Mouse (Mus musculus): ENCODE results near the gene Gm21440.
"Not testable (repeated sequence)": the region's sequence is repeated elsewhere in the genome, so short reads cannot be mapped to it uniquely, and the experiment has no call there.

The Gm21440 gene

GRCm38 (mm10) chrY:13252091-13252490 is at the start of gene Gm21440, which contains the start of gene Gm21454:
Gm21440 (plus strand) TSS chrY:13252391.
Gm21454 (plus strand) TSS chrY:13252442.
- in situ Hi-C loops (cut with MboI; ENCODE audit: low pct_unique_long_range_greater_than_20kb in 1 of 2, low sequenced_read_pairs in 2 of 2, unreplicated experiment in 1 of 2), result not testable (repeated sequence)

GRCm38 (mm10) chrY:13223828-13224227 is 28.4 kb upstream of the Gm21440 start, which contains the start of gene Gm21828:
Gm21828 (minus strand) TSS chrY:13223928.
- in situ Hi-C loops (cut with MboI; ENCODE audit: low pct_unique_long_range_greater_than_20kb in 1 of 2, low sequenced_read_pairs in 2 of 2, unreplicated experiment in 1 of 2), result not testable (repeated sequence)
